Mouse (Mus musculus): ENCODE results near the gene Lrrc26. TPM values are rescaled to one million over a fixed set of nuclear protein-coding genes. Genes with fewer than 3 reads are reported as not detected.
"Not testable (repeated sequence)": the region's sequence is repeated elsewhere in the genome, so short reads cannot be mapped to it uniquely, and the experiment has no call there.

Gene Lrrc26
- polyA plus RNA-seq, 1 experiment: not detected

DNA sequence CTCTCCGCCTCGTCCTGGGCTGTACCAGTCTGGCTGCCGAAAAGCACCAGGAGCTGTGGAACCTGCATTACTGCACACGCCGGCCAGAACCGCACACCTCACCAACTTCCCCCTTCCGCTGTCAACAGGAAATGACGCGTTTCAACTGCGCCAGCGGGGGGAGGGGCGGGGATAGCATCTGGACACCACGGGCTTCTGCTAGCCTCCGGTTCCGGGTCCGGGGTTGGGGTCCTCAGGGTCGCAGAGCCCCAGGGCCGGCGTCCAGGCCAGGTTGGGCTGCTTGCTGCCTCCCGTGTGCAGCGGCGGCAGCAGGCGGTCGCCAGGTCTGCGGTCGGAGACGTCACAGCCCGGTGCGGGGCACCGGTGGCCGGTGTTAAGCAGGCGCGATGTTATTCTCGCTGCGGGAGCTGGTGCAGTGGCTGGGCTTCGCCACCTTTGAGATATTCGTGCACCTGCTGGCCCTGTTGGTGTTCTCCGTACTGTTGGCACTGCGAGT lies 34.4 kb upstream of the Lrrc26 start, which contains the start of gene Tmem203:
Gene Tmem203 (plus strand): TSS at position 156 of the 496 bp plus-strand sequence.
- H3K4me1 ChIP-seq: peaks cover 53% of the 10 kb centered on the region
- peak within 1 kb of the TSS; percentile 91 for H3K4me3 ChIP-seq (replicated peaks)
- no peaks in the 10 kb centered on the region for H3K9me3 ChIP-seq
- TF ChIP-seq FLI1 (IDR thresholded peaks at IDR 0.05; ENCODE audit: low read length) (peak; percentile 63; the same call in 1 of the 2 replicates), GATA1 (IDR thresholded peaks at IDR 0.05; ENCODE audit: borderline replicate concordance, low read length) (no peak)
- H3K36me3 ChIP-seq (replicated peaks; ENCODE audit: low read length): peaks cover 36% of the 10 kb centered on the region
- H3K27me3 ChIP-seq (replicated peaks): no peaks in the 10 kb centered on the region

DNA sequence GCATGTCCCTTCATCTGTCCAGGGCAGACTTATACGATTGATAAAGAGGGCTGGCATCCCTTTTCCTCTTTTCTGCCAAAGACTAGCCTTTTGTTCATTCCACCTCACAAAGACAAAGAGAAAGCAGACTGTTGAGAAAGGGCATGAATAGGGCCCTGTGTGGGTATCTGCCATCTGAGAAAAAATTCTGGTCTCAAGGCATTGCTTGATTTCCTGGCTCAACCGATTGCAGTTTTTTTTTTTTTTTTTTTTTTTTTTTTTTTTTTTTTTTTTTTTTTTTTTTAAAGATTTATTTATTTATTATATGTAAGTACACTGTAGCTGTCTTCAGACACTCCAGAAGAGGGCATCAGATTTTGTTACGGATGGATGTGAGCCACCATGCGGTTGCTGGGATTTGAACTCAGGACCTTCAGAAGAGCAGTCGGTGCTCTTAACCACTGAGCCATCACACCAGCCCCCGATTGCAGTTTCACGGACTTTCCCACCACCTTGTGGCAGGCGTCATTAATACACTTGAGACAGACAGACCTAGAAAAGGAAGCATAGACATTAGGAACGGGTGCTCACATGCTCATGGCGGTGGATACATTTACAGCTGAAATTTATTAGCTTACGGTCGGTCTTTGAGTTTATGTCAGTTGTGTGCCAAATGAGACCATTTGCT lies 33.1 kb upstream of the Lrrc26 start:
- not testable (repeated sequence) for H3K27me3 ChIP-seq (replicated peaks); H3K9me3 ChIP-seq
- Histone ChIP-seq H3K36me3 (replicated peaks; ENCODE audit: low read length) (peaks cover 24% of the 10 kb centered on the region), H3K4me1 (peaks cover 53% of the 10 kb centered on the region), H3K4me3 (replicated peaks) (peak overlapping the region; percentile 91)

DNA sequence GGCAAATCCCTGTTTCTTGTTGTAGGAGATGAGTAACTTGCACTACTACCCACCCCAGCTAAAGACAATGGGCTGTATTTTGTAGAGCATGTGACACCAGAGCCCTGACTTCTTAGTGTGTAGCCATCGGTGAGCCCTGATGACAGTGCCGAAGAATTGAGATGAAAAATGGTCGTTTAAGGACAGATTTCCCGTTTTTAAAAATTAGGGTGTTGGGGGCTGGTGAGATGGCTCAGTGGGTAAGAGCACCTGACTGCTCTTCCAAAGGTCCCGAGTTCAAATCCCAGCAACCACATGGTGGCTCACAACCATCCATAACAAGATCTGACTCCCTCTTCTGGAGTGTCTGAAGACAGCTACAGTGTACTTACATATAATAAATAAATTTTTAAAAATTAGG lies 32.5 kb upstream of the Lrrc26 start:
- not testable (repeated sequence) for H3K9me3 ChIP-seq; H3K27me3 ChIP-seq (replicated peaks)
- Histone ChIP-seq H3K4me3 (replicated peaks) (peak overlapping the region; percentile 85), H3K36me3 (replicated peaks; ENCODE audit: low read length) (peaks cover 17% of the 10 kb centered on the region), H3K4me1 (peaks cover 57% of the 10 kb centered on the region)

DNA sequence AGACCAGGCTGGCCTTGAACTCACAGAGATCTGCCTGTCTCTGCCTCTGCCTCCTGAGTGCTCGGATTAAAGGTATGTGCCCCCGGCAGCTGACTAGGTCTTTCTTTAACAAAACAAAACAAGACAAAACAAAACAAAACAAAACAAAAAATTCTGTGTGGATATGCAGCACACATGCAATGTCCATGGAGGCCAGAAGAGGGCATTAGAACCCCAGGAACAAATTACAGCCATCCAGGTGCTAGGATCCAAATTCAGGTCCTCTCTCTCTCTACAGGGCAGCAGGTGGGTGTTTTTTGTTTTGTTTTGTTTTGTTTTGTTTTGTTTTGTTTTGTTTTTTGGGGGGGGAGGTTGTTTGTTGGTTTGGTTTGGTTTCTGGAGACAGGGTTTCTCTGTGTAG lies 30.8 kb upstream of the Lrrc26 start:
- Histone ChIP-seq H3K4me3 (replicated peaks) (no peak overlapping the region), H3K4me1 (peaks cover 59% of the 10 kb centered on the region), H3K27me3 (replicated peaks) (no peaks in the 10 kb centered on the region), H3K9me3 (no peaks in the 10 kb centered on the region), H3K36me3 (replicated peaks; ENCODE audit: low read length) (peaks cover 3% of the 10 kb centered on the region)
- TF ChIP-seq GATA1 (IDR thresholded peaks at IDR 0.05; ENCODE audit: borderline replicate concordance, low read length): no peak

DNA sequence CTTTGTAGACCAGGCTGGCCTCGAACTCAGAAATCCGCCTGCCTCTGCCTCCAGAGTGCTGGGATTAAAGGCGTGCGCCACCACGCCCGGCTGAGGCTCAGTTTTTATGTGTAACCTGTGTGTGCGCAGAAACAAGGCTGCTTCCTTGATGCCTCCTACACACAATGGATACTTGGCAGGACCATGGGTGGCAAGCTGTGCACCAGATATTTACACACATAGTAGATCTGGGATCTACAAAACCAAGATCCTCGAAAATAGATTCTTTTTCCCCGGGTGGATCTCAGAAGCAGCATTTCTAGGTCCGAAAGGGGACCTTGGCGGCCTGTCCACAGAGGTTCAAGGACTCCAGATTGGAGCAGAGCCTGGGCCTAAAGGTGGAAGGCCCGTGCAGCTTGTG lies 27.8 kb upstream of the Lrrc26 start:
- Histone ChIP-seq H3K4me3 (replicated peaks) (peak overlapping the region; percentile 96), H3K4me1 (peaks cover 68% of the 10 kb centered on the region)

DNA sequence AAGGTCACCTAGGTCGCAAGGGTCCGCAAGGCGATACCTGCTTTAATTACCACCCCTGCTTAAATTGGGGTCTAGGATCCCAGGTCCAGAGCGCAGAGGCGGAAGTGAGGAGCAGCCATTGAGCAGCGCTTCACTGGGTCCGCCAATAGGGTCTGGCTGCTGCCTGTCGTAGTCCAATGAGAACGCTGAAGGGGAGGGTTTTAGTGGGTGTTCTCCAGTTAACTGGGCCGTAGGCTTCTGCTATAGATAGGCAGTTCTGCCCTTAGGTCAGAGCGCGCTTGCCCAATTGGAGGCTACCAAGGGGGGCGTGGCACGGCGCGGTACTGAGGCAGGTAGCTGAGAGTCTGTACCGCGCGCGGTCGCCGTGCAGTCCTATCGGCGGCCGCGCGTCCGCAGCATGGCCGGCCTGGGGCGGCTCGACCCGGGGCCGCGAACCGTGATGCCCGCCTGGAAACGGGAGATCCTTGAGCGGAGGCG lies 27.4 kb upstream of the Lrrc26 start, which contains the start of gene Tprn:
Gene Tprn (plus strand): TSS at position 328 of the 477 bp plus-strand sequence.
- Histone ChIP-seq H3K4me3 (replicated peaks) (peak within 1 kb of the TSS; percentile 96), H3K4me1 (peaks cover 69% of the 10 kb centered on the region), H3K36me3 (replicated peaks; ENCODE audit: low read length) (peaks cover 20% of the 10 kb centered on the region), H3K9me3 (no peaks in the 10 kb centered on the region), H3K27me3 (replicated peaks) (no peaks in the 10 kb centered on the region)
- no peak for TF ChIP-seq FLI1 (IDR thresholded peaks at IDR 0.05; ENCODE audit: low read length)
- TF ChIP-seq GATA1 (IDR thresholded peaks at IDR 0.05; ENCODE audit: borderline replicate concordance, low read length): no peak

More for the DNA sequence above, 27.8 kb upstream of the Lrrc26 start:
- no peak for TF ChIP-seq FLI1 (IDR thresholded peaks at IDR 0.05; ENCODE audit: low read length)
- no peak for TF ChIP-seq GATA1 (IDR thresholded peaks at IDR 0.05; ENCODE audit: borderline replicate concordance, low read length)
- Histone ChIP-seq H3K9me3 (no peaks in the 10 kb centered on the region), H3K27me3 (replicated peaks) (no peaks in the 10 kb centered on the region), H3K36me3 (replicated peaks; ENCODE audit: low read length) (peaks cover 16% of the 10 kb centered on the region)

DNA sequence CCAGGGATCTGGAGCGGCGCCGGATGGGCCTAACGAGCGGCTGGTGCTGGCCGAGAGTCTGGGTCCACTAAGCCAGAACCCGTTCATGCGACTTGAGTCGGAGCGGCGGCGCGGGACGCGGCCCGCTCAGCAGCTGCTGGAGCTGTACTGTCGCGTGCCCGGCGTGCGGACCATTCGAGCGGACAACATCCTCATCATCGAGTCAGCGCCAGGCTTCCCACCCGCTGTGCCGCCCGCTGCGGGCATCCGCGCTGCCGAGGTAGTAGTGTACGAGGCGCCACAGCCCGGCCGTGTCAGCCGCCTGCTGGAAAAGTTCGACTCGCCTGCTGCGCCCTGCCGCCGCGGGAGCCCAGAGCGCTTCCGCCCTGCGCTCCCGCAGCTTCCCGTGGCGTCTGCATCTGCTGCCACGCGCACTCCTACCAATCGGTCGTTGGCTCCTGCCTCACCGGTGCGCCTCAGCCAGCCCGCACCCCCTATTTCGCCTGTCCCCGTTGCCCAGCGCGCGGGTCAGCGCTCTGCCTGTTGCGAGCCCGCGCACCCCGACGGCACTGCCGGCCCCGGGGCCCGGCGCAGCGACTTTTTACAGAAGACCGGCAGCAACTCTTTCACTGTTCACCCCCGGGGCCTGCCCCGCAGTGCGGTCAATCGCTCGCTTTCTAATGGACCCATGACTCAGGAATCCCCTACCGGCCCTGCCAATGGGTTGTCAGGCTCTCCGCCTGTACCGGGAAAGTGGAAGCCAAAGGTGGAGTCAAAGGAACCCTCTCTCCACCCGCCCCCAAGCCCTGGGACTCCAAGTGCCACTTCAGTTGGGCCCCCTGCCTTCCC lies 26.7 kb upstream of the Lrrc26 start:
- H3K36me3 ChIP-seq (replicated peaks; ENCODE audit: low read length): peaks cover 27% of the 10 kb centered on the region
- H3K9me3 ChIP-seq: no peaks in the 10 kb centered on the region
- TF ChIP-seq FLI1 (IDR thresholded peaks at IDR 0.05; ENCODE audit: low read length) (no peak), GATA1 (IDR thresholded peaks at IDR 0.05; ENCODE audit: borderline replicate concordance, low read length) (no peak)
- H3K4me1 ChIP-seq: peaks cover 71% of the 10 kb centered on the region
- H3K4me3 ChIP-seq (replicated peaks): peak overlapping the region; percentile 96
- no peaks in the 10 kb centered on the region for H3K27me3 ChIP-seq (replicated peaks)

DNA sequence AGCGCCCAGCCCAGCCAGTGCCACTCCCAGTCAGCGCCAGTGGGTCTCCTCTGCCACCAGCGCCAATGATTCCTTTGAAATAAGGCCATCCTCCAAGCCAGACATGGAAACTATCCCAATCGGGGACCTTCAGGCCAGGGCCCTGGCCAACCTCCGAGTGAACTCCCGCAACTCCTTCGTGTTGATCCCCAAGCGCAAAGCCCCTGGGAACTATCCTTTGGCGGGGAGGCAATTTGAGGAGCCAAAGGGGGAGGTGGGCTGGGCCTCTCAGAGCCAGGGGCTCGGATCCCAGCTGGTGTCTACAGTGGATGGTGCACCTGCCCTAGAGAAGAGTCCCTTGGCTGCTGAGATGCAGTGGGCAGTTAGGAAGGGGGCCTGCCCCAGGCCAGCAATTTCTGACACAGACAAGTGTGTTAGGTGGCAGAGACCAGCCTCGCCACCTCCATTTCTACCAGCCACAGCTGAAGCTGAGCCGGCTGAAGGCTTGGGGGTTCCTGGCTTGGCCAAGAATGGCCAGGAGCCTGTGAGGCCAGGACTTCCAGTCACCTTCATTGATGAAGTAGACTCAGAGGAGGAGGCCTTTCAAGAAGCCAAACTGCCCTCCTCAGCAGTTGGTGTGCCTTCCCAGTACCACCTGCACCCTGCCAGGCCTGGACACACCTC lies 26.0 kb upstream of the Lrrc26 start:
- H3K27me3 ChIP-seq (replicated peaks): no peaks in the 10 kb centered on the region
- H3K36me3 ChIP-seq (replicated peaks; ENCODE audit: low read length): peaks cover 35% of the 10 kb centered on the region
- peaks cover 72% of the 10 kb centered on the region for H3K4me1 ChIP-seq
- no peak for TF ChIP-seq FLI1 (IDR thresholded peaks at IDR 0.05; ENCODE audit: low read length)
- TF ChIP-seq GATA1 (IDR thresholded peaks at IDR 0.05; ENCODE audit: borderline replicate concordance, low read length): no peak
- H3K9me3 ChIP-seq: no peaks in the 10 kb centered on the region
- peak overlapping the region; percentile 96 for H3K4me3 ChIP-seq (replicated peaks)

DNA sequence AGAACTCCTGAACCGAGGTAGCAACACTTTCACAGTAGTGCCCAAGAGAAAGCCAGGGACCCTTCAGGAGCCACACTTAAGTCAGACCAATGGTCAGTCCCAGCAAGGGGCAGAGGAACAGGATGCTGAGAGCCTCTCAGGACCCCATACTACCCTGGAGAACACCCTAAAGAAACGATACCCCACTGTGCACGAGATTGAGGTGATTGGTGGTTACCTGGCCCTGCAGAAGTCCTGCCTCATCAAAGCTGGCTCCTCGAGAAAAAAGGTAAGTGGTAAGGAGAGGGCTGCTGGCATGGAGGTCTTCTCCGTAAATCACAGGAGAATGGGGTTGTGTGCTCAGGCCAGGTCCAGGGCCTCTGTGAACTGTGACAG lies 25.4 kb upstream of the Lrrc26 start:
- H3K4me3 ChIP-seq (replicated peaks): peak overlapping the region; percentile 96
- TF ChIP-seq GATA1 (IDR thresholded peaks at IDR 0.05; ENCODE audit: borderline replicate concordance, low read length) (no peak), FLI1 (IDR thresholded peaks at IDR 0.05; ENCODE audit: low read length) (no peak)
- peaks cover 77% of the 10 kb centered on the region for H3K4me1 ChIP-seq

More for the DNA sequence above, 25.4 kb upstream of the Lrrc26 start:
- peaks cover 40% of the 10 kb centered on the region for H3K36me3 ChIP-seq (replicated peaks; ENCODE audit: low read length)
- H3K27me3 ChIP-seq (replicated peaks): no peaks in the 10 kb centered on the region
- H3K9me3 ChIP-seq: no peaks in the 10 kb centered on the region

All from megakaryocyte, embryonic 14.5 days (primary cell).